Mouse (Mus musculus) kidney, adult 2 months (tissue): ENCODE results near the gene Clic4. TPM values are rescaled to one million over a fixed set of nuclear protein-coding genes. Genes with fewer than 3 reads are reported as not detected.
A peak's percentile ranks its signal among the peaks of the same experiment; 100 is the strongest.

Experiments used
- DNase-seq: peaks from one replicate; pipeline ENCODE4 v3.0.0; 2021
- H3K27ac ChIP-seq: fragments of 200-500 bp; 2 replicates; pipeline ENCODE4 v1.5.1; 2012; ENCODE audit warnings: low read depth, low read length, control low read depth, inconsistent platforms; ENCODE audit not compliant: insufficient read depth
- H3K27me3 ChIP-seq: fragments of 200-500 bp; replicated peaks from 2 replicates; pipeline ENCODE4 v1.6.1; 2012; ENCODE audit warnings: mild to moderate bottlenecking, moderate library complexity, low read length, inconsistent platforms; ENCODE audit not compliant: control insufficient read depth, insufficient read depth
- H3K36me3 ChIP-seq: fragments of 200-500 bp; 2 replicates; pipeline ENCODE4 v1.6.1; 2012; ENCODE audit warnings: mild to moderate bottlenecking, moderate library complexity, low read length, inconsistent platforms; ENCODE audit not compliant: control insufficient read depth, insufficient read depth
- H3K4me1 ChIP-seq: fragments of 200-500 bp; 2 replicates; pipeline ENCODE4 v1.6.1; 2011; ENCODE audit warnings: low read length; ENCODE audit not compliant: control insufficient read depth, insufficient read depth
- H3K4me3 ChIP-seq: fragments of 200-500 bp; 2 replicates; pipeline ENCODE4 v1.5.1; 2011; ENCODE audit warnings: mild to moderate bottlenecking, low read depth, low read length, control low read depth; ENCODE audit not compliant: insufficient read depth
- CTCF ChIP-seq: fragments of 200-500 bp; conservative IDR thresholded peaks from 2 replicates; pipeline ENCODE4 v1.5.1; 2011; ENCODE audit warnings: low read depth, mild to moderate bottlenecking, control low read depth, low read length, moderate library complexity, mixed read lengths; ENCODE audit not compliant: insufficient read depth, insufficient read length
- POLR2A ChIP-seq: fragments of 200-500 bp; IDR thresholded peaks from one replicate; pipeline ENCODE4 v1.6.1; 2011; ENCODE audit warnings: low read depth, low read length, control low read depth
- WGBS: fragments of 180-500 bp; shearing (Covaris S2); methylation state at CpG from one replicate; pipeline ENCODE4 v1.1.7; 2018; 5-methylcytosine and 5-hydroxymethylcytosine counted together
- polyA plus RNA-seq: library from polyadenylated mRNA; depleted of rRNA; stranded (reverse); fragments of >200 nt; gene quantifications from 2 replicates; pipeline ENCODE4 v1.2.3, GENCODE M21; 2012

Clic4 gene
- polyA plus RNA-seq, 1 experiment, result 91.1 TPM

- TF ChIP-seq CTCF, result no peak
- TF ChIP-seq POLR2A, result no peak
- Histone ChIP-seq H3K4me1 (peaks cover 46% of the 10 kb centered on the region), H3K4me3 (no peak overlapping the region), H3K27me3 (no peaks in the 10 kb centered on the region), H3K27ac (peak overlapping the region; percentile 26), H3K36me3 (no peaks in the 10 kb centered on the region)
- 44% methylated on average over 9 of the region's 9 CpGs for WGBS
- no peak for DNase-seq
Observed at GRCm38 (mm10) chr4:135248250-135249018, 24.2 kb downstream of the Clic4 start.

GRCm38 (mm10) chr4:135246866-135247756 lies 25.5 kb downstream of the Clic4 start:
- Histone ChIP-seq H3K4me3 (no peak overlapping the region), H3K27ac (peak overlapping the region; percentile 68), H3K4me1 (peaks cover 48% of the 10 kb centered on the region), H3K27me3 (no peaks in the 10 kb centered on the region), H3K36me3 (no peaks in the 10 kb centered on the region)
- WGBS, result 60% methylated on average over 23 of the region's 23 CpGs
- no peak for DNase-seq
- TF ChIP-seq POLR2A, result no peak
- no peak for TF ChIP-seq CTCF

GRCm38 (mm10) chr4:135246444-135246843 lies 26.2 kb downstream of the Clic4 start:
- 53% methylated on average over 2 of the region's 2 CpGs for WGBS
- H3K4me1 ChIP-seq, result peaks cover 51% of the 10 kb centered on the region
- H3K36me3 ChIP-seq, result no peaks in the 10 kb centered on the region
- no peaks in the 10 kb centered on the region for H3K27me3 ChIP-seq
- no peak overlapping the region for H3K4me3 ChIP-seq
- TF ChIP-seq POLR2A, result no peak
- TF ChIP-seq CTCF, result no peak
- DNase-seq, result peak; percentile 77
- H3K27ac ChIP-seq, result peak overlapping the region; percentile 70

- TF ChIP-seq CTCF (no peak), POLR2A (no peak)
- H3K27me3 ChIP-seq, result no peaks in the 10 kb centered on the region
- peak overlapping the region; percentile 88 for H3K27ac ChIP-seq
- 56% methylated on average over 11 of the region's 11 CpGs for WGBS
- H3K36me3 ChIP-seq, result no peaks in the 10 kb centered on the region
- DNase-seq, result peak; percentile 90
- H3K4me3 ChIP-seq, result no peak overlapping the region
- peaks cover 51% of the 10 kb centered on the region for H3K4me1 ChIP-seq
Observed at GRCm38 (mm10) chr4:135245841-135246240, 26.8 kb downstream of the Clic4 start.

- DNase-seq, result peak; percentile 59
- TF ChIP-seq CTCF, result peak; percentile 63
- TF ChIP-seq POLR2A, result no peak
Observed at GRCm38 (mm10) chr4:135244335-135244734, 28.3 kb downstream of the Clic4 start.

GRCm38 (mm10) chr4:135242913-135243541 lies 29.6 kb downstream of the Clic4 start:
- no peak for TF ChIP-seq POLR2A
- no peak for TF ChIP-seq CTCF
- 43% methylated on average over 7 of the region's 7 CpGs for WGBS
- Histone ChIP-seq H3K27me3 (no peaks in the 10 kb centered on the region), H3K4me1 (peaks cover 61% of the 10 kb centered on the region), H3K27ac (peak overlapping the region; percentile 89), H3K4me3 (no peak overlapping the region), H3K36me3 (no peaks in the 10 kb centered on the region)
- peak; percentile 95 for DNase-seq

More at GRCm38 (mm10) chr4:135244335-135244734, 28.3 kb downstream of the Clic4 start:
- Histone ChIP-seq H3K4me1 (peaks cover 56% of the 10 kb centered on the region), H3K4me3 (no peak overlapping the region), H3K27ac (peak overlapping the region; percentile 77), H3K27me3 (no peaks in the 10 kb centered on the region), H3K36me3 (no peaks in the 10 kb centered on the region)
- WGBS, result 92% methylated on average over 3 of the region's 3 CpGs
